Mouse (Mus musculus) olfactory bulb, adult 2 months (tissue): ENCODE data around the gene Jag2.

ENCODE experiments used
- CTCF ChIP-seq: fragments of 200-500 bp; IDR thresholded peaks from 2 replicates; pipeline ENCODE4 v1.5.1; 2012; ENCODE audit warnings: low read depth, mild to moderate bottlenecking, low read length, moderate library complexity; ENCODE audit not compliant: insufficient read depth
- POLR2A ChIP-seq: fragments of 200-500 bp; IDR thresholded peaks from 2 replicates; pipeline ENCODE4 v1.6.1; 2012; ENCODE audit warnings: mild to moderate bottlenecking, low read depth, low read length, moderate library complexity; ENCODE audit not compliant: insufficient read depth

GRCm38 (mm10) chr12:112969616-112970015 lies 40.0 kb upstream of the Jag2 start:
- TF ChIP-seq CTCF (no peak), POLR2A (no peak)
